8 mouse cellular contexts compared by ENCODE assay signal in the genomic region with DNA sequence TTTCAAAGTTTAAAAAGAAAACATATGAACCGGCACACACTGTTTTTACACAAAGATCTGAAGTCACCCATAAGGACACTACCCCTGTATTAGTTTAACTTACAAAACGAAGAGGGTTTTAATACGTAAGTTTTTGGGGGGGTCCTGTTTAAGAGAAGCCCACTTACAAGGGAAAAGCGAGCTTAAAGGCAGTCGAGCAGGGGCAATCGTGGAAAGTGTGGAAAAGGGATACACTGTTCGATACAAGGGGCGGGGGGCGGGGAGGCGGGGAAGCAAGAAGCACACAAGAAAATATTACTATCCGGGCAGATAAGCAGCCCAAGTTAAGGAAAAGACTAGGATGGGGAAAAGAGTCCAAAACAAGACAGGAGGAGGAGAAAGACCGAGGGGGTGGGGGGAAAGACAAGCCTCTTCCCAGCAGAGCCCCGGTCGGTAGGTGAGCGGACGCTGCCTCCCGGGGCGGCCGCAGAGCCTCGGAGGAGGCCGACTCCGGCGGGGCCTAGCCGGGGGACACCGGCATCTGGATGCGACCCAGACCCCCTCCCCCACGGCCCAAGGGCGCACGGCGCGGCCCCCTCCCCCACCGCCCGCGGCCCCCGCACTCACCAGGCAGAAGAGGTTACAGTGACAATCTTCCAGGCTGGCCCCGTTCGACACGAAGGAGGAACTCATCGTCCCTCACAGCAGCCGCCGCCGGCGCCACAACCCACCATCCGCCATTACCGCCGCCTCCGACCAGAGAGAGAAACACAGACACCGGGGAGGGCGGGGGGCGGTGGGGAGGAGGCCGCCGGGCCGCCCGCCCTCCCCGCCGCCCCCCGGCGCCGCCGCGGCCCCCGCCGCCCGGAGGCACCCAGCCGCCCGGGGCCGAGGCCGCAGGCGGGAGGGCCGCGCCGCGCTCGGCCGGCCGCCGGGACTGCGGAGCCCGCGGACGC. TPM values are rescaled to one million over a fixed set of nuclear protein-coding genes. Genes with fewer than 3 reads are reported as not detected.
DNase-seq lines count a peak whose midpoint lies in the region; ATAC-seq and TF ChIP-seq lines count a peak whose summit lies in the region.

Med13 (minus strand) TSS at position 749 of the 935 bp plus-strand sequence.

- H3K9ac ChIP-seq in hindbrain, postnatal 0 days (replicated peaks; ENCODE audit: low read length) = peak within 1 kb of the TSS; percentile 96

- under 1% methylated on average over 67 of the region's 81 CpGs for WGBS in hindbrain, postnatal 0 days

- peak within 1 kb of the TSS; percentile 85 for H3K4me2 ChIP-seq in hindbrain, postnatal 0 days (ENCODE audit: low read depth, low read length)

- H3K4me3 ChIP-seq in hindbrain, postnatal 0 days (ENCODE audit: low read length) = peak within 1 kb of the TSS; percentile 99

- H3K27me3 ChIP-seq in hindbrain, postnatal 0 days (ENCODE audit: insufficient read depth, low read length) = no peaks in the 10 kb centered on the region

- peak within 1 kb of the TSS; percentile 99 for H3K27ac ChIP-seq in hindbrain, postnatal 0 days

- TF ChIP-seq CTCF in hindbrain, postnatal 0 days (IDR thresholded peaks at IDR 0.05; ENCODE audit: low read depth) = no peak

- peaks cover 12% of the 10 kb centered on the region; the same call in 1 of the 2 replicates for H3K4me1 ChIP-seq in hindbrain, postnatal 0 days (ENCODE audit: insufficient read depth, low read length)

- peak; percentile 68 for DNase-seq in adrenal gland, adult 2 months
- peak; percentile 65 for DNase-seq in gastrocnemius, postnatal 10 days
- peak; percentile 65 for DNase-seq in hindbrain, postnatal 0 days (ENCODE audit: low spot score)
- peak in 1 of 2 experiments; percentile 28 for DNase-seq in left cerebral cortex, postnatal 25 days (ENCODE audit: low spot score in 2 of 2)
- peak; percentile 39 for DNase-seq in right cerebral cortex, postnatal 25 days
- peak; percentile 72 for DNase-seq in yolk sac, embryonic 10.5 days (ENCODE audit: low spot score)

- no peaks in the 10 kb centered on the region for H3K9me3 ChIP-seq in hindbrain, postnatal 0 days (ENCODE audit: low read length)

- intact Hi-C loops in left cerebral cortex, postnatal 25 days (cut with DNase I) = loop anchor here (5.0 kb wide), 3 partner anchors 85 to 125 kb away; partner anchors contain the start of genes Ints2 and Rnft1

- no peak for ATAC-seq in common myeloid progenitor, adult 5-6 weeks (replicated peaks; ENCODE audit: low read depth, poor library complexity, severe bottlenecking)
- ATAC-seq in hindbrain, postnatal 0 days = peak; percentile 65
- no peak for ATAC-seq in megakaryocyte-erythroid progenitor cell, adult 5-6 weeks (replicated peaks; ENCODE audit: low FRiP score, low TSS enrichment, poor library complexity, severe bottlenecking)

- no peaks in the 10 kb centered on the region for H3K36me3 ChIP-seq in hindbrain, postnatal 0 days (ENCODE audit: insufficient read depth, low read length)

RNA-seq across cellular contexts. Expression of gene Med13, which starts in this region (rescaled TPM):
- total RNA-seq in adrenal gland, adult 2 months (2021) = 10 to 100 TPM; 35.7 to 51.4 TPM
- polyA plus RNA-seq in adrenal gland, adult 2 months (2012; rRNA removed) = 6.9 and 9.5 TPM in 2 replicates
- total RNA-seq in common myeloid progenitor, adult 5-6 weeks (2017) = 58.9 and 59.4 TPM in 2 replicates
- total RNA-seq in gastrocnemius, postnatal 10 days (2021) = 10 to 100 TPM; 42.2 to 47.1 TPM
- total RNA-seq in hindbrain, postnatal 0 days (2014; rRNA removed) = 55.0 and 59.7 TPM in 2 replicates
- 5.3 and 5.6 TPM in 2 replicates for polyA plus RNA-seq in hindbrain, postnatal 0 days (2015; fragmentation: Nextera tagmentation; extraction: Ambion mirVana)
- total RNA-seq in left cerebral cortex, postnatal 25 days (2021) = 10 to 100 TPM; 56.0 to 64.6 TPM
- total RNA-seq in megakaryocyte-erythroid progenitor cell, adult 5-6 weeks (2014; fragmentation: Nextera tagmentation) = 39.1 and 40.2 TPM in 2 replicates
- 46.3 and 57.6 TPM in 2 replicates for total RNA-seq in megakaryocyte-erythroid progenitor cell, adult 5-6 weeks (2017)
